Mouse (Mus musculus): ENCODE data around the gene Ttll3. TPM values are rescaled to one million over a fixed set of nuclear protein-coding genes. Genes with fewer than 3 reads are reported as not detected.

The Ttll3 gene
- 2.0 TPM for polyA plus RNA-seq (2014; fragmentation: Illumina TruSeq; extraction: RNeasy Lipid Tissue Mini Kit (QIAGEN cat#74804); ENCODE audit: low read depth, low replicate concordance)

DNA sequence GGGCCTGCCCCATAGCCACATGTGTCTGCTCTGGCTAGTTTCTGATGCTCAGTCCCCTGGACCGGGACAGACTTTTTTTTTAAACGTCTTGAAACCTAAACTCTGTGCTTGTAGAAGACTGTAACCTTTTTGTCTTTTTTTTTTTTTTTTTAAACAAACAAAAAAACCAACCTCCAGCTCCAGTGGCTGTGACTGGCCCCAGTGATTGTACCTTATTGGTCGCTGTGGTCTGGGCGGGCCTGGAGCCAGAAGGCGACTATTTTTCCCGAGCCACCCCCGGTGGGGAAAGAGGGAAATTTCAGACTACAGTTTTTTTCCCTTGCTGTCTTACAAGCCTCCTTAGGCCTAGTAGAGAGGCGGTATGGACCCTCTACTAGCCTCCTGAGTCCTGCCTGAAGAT is at the start of gene Ttll3:
Gene Ttll3 (plus strand): TSS at position 301 of the 400 bp plus-strand sequence.

GRCm38 (mm10) chr6:113343177-113344092 is 45.6 kb upstream of the Ttll3 start, which contains the start of gene Camk1:
TSS of gene Camk1 (minus strand) at chr6:113343984.

GRCm38 (mm10) chr6:113377496-113378385 is 11.3 kb upstream of the Ttll3 start, which contains the start of the genes Tada3 and Arpc4:
TSS of gene Tada3 (minus strand) at chr6:113377883.
TSS of gene Arpc4 (plus strand) at chr6:113378115.

DNA sequence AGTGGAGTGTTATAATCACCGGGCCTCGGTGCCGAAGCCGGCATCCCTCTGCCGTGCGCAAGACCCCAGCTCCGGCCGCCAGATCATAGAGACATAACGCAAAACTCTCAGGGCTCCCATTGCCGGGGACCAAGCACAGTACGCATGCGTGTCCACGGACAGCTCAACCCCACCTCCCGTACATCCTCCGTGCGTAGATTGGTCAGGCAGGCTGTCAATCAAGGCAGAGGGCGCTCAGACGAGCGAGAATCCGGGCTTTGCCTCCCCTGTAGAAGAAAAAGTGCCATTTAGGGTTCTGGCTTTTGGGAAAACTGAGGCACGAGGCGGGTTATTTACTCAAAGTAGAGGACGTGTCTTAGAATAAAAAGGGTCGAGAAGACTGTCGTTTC is 30.1 kb downstream of the Ttll3 start, which contains the start of gene Rpusd3:
Gene Rpusd3 (minus strand): TSS at position 142 of the 389 bp plus-strand sequence.

DNA sequence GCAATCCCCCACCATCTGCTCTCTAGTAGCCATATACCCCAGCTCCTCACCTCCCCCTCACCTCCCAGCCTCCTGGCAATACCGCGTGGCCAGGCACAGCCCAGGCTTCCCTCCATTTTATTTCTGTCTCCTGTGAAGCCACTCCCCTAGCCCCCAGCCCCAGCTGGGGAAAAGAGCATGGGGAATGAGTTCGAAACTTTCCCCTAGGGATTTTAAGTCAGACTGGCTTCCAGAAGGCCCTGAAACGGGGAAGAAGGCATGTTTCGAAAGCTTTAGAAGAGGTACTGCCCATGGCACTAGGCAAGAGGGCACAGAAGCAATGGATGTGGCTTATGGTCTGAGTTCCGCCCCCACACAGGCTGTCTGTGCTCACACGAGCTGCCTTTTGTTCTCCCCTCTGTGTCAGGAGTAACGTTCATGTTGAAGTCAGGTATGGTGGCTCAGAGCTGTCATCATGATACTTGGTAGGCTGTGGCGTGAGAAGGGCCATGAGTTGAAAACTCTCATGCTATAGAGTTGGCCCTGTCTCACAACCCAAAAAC is 46.7 kb downstream of the Ttll3 start, which contains the start of gene Cidec:
Gene Cidec (minus strand): TSS at position 97 of the 542 bp plus-strand sequence.

GRCm38 (mm10) chr6:113442442-113443090 is 53.5 kb downstream of the Ttll3 start, which contains the start of gene Jagn1:
TSS of gene Jagn1 (plus strand) at chr6:113442569.

DNA sequence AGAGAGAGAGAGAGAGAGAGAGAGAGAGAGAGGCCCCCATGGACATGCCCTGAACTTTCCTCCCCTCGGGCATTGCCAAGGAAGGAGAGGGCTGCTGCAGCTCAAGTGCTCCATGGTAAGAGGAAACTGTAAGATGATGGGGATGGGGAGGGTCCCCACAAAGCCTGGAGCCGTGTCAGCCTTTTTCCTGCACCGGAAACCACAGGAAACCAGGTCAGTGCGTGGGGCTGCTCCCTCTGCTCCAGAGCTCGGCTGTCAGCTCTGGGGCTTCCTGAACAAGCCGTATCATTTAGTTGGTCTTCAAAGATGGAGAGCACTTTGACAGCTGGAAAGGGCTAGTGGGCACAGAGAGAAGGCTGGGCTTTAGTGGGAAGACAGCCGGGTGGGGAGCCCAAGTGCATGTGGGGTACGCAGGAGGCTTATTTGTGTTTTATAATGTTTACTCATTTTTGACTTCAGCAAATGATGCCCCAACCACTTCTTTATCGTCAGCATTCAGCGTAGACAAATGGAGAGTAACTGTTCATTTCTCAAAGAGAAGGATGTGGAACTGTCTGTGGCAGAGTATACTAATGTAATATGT is 69.0 kb downstream of the Ttll3 start, which contains the start of gene Il17re:
Gene Il17re (plus strand): TSS at position 533 of the 583 bp plus-strand sequence.

Other genes starting within 250 kb of the Ttll3 start
- 0.34 TPM for gene Lhfpl4, start 193.9 kb upstream of the Ttll3 start, polyA plus RNA-seq (2014; fragmentation: Illumina TruSeq; extraction: RNeasy Lipid Tissue Mini Kit (QIAGEN cat#74804); ENCODE audit: low read depth, low replicate concordance)
- 16.7 TPM for gene Mtmr14, start 151.4 kb upstream of the Ttll3 start, polyA plus RNA-seq (2014; fragmentation: Illumina TruSeq; extraction: RNeasy Lipid Tissue Mini Kit (QIAGEN cat#74804); ENCODE audit: low read depth, low replicate concordance)
- not detected for gene Cpne9, start 107.0 kb upstream of the Ttll3 start, polyA plus RNA-seq (2014; fragmentation: Illumina TruSeq; extraction: RNeasy Lipid Tissue Mini Kit (QIAGEN cat#74804); ENCODE audit: low read depth, low replicate concordance)
- 11.4 TPM for gene Brpf1, start 82.1 kb upstream of the Ttll3 start, polyA plus RNA-seq (2014; fragmentation: Illumina TruSeq; extraction: RNeasy Lipid Tissue Mini Kit (QIAGEN cat#74804); ENCODE audit: low read depth, low replicate concordance)
- gene Ogg1, start 62.3 kb upstream of the Ttll3 start, polyA plus RNA-seq (2014; fragmentation: Illumina TruSeq; extraction: RNeasy Lipid Tissue Mini Kit (QIAGEN cat#74804); ENCODE audit: low read depth, low replicate concordance): 6.3 TPM
- gene Camk1, start 45.3 kb upstream of the Ttll3 start, polyA plus RNA-seq (2014; fragmentation: Illumina TruSeq; extraction: RNeasy Lipid Tissue Mini Kit (QIAGEN cat#74804); ENCODE audit: low read depth, low replicate concordance): 81.4 TPM
- gene Tada3, start 11.4 kb upstream of the Ttll3 start, polyA plus RNA-seq (2014; fragmentation: Illumina TruSeq; extraction: RNeasy Lipid Tissue Mini Kit (QIAGEN cat#74804); ENCODE audit: low read depth, low replicate concordance): 20.5 TPM
- 57.4 TPM for gene Arpc4, start 11.1 kb upstream of the Ttll3 start, polyA plus RNA-seq (2014; fragmentation: Illumina TruSeq; extraction: RNeasy Lipid Tissue Mini Kit (QIAGEN cat#74804); ENCODE audit: low read depth, low replicate concordance)
- gene Rpusd3, start 30.1 kb downstream of the Ttll3 start, polyA plus RNA-seq (2014; fragmentation: Illumina TruSeq; extraction: RNeasy Lipid Tissue Mini Kit (QIAGEN cat#74804); ENCODE audit: low read depth, low replicate concordance): 8.7 TPM
- 18.2 TPM for gene Cidec, start 46.5 kb downstream of the Ttll3 start, polyA plus RNA-seq (2014; fragmentation: Illumina TruSeq; extraction: RNeasy Lipid Tissue Mini Kit (QIAGEN cat#74804); ENCODE audit: low read depth, low replicate concordance)
- gene Jagn1, start 53.3 kb downstream of the Ttll3 start, polyA plus RNA-seq (2014; fragmentation: Illumina TruSeq; extraction: RNeasy Lipid Tissue Mini Kit (QIAGEN cat#74804); ENCODE audit: low read depth, low replicate concordance): 31.3 TPM
- 1.0 TPM for gene Il17re, start 69.2 kb downstream of the Ttll3 start, polyA plus RNA-seq (2014; fragmentation: Illumina TruSeq; extraction: RNeasy Lipid Tissue Mini Kit (QIAGEN cat#74804); ENCODE audit: low read depth, low replicate concordance)
- gene Il17rc, start 82.2 kb downstream of the Ttll3 start, polyA plus RNA-seq (2014; fragmentation: Illumina TruSeq; extraction: RNeasy Lipid Tissue Mini Kit (QIAGEN cat#74804); ENCODE audit: low read depth, low replicate concordance): 9.2 TPM
- 37.7 TPM for gene Creld1, start 94.0 kb downstream of the Ttll3 start, polyA plus RNA-seq (2014; fragmentation: Illumina TruSeq; extraction: RNeasy Lipid Tissue Mini Kit (QIAGEN cat#74804); ENCODE audit: low read depth, low replicate concordance)
- not detected for gene Prrt3, start 112.7 kb downstream of the Ttll3 start, polyA plus RNA-seq (2014; fragmentation: Illumina TruSeq; extraction: RNeasy Lipid Tissue Mini Kit (QIAGEN cat#74804); ENCODE audit: low read depth, low replicate concordance)
- gene Emc3, start 142.4 kb downstream of the Ttll3 start, polyA plus RNA-seq (2014; fragmentation: Illumina TruSeq; extraction: RNeasy Lipid Tissue Mini Kit (QIAGEN cat#74804); ENCODE audit: low read depth, low replicate concordance): 70.3 TPM
- 0.08 TPM for gene Fancd2, start 142.4 kb downstream of the Ttll3 start, polyA plus RNA-seq (2014; fragmentation: Illumina TruSeq; extraction: RNeasy Lipid Tissue Mini Kit (QIAGEN cat#74804); ENCODE audit: low read depth, low replicate concordance)
- gene Fancd2os, start 211.5 kb downstream of the Ttll3 start, polyA plus RNA-seq (2014; fragmentation: Illumina TruSeq; extraction: RNeasy Lipid Tissue Mini Kit (QIAGEN cat#74804); ENCODE audit: low read depth, low replicate concordance): not detected
- gene Brk1, start 215.5 kb downstream of the Ttll3 start, polyA plus RNA-seq (2014; fragmentation: Illumina TruSeq; extraction: RNeasy Lipid Tissue Mini Kit (QIAGEN cat#74804); ENCODE audit: low read depth, low replicate concordance): 102 TPM
- gene Vhl, start 234.7 kb downstream of the Ttll3 start, polyA plus RNA-seq (2014; fragmentation: Illumina TruSeq; extraction: RNeasy Lipid Tissue Mini Kit (QIAGEN cat#74804); ENCODE audit: low read depth, low replicate concordance): 9.6 TPM
- 9.3 TPM for gene Irak2, start 249.2 kb downstream of the Ttll3 start, polyA plus RNA-seq (2014; fragmentation: Illumina TruSeq; extraction: RNeasy Lipid Tissue Mini Kit (QIAGEN cat#74804); ENCODE audit: low read depth, low replicate concordance)

Measured in heart, adult 10 weeks (tissue).